Mouse (Mus musculus) embryo, embryonic 9.5 days (tissue): ENCODE measurements around the gene Arhgef9.

Experiments
- DNase-seq: peaks from one replicate; pipeline ENCODE4 v3.0.0-alpha.2; 2017; ENCODE audit errors: extremely low spot score

Gene Arhgef9

DNA sequence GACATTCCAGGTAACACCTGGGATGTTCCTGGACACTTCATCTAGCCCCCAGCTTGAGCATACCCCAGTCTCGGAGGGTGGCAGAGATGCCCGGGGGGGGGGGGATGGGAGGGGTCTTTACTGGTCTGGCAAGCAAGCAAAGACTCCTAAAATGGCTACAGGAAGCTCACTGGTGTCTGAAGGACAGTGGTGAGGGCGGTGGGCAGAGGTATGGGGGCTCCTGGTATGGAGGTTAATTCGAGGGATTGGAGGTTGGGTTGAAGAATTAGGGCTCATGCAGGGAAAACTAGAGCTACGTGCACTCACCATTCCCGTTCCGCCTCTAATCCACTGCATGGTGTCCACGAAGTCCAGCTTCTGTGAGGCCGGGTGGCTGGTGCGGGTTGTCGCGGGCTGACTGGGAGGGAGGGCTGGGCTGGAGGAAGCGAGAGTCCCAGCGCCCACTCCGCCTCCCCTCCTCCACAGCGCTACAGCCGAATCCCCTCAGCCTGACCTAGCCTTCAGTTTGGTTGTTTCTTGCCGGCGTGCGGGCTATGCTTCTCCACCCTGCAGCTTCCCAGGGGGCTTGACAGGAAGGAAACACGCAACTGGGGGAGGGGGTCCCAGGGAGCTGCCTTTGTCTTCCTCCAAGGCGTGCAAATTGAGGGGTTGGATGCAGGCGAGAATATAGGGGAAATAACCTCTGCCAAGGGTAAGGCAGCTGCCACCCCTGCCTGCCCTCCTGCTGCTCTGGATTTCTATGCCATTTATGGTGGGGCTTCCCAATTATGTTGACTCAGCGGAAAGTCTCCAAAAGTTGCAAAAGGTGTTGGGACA is at the start of gene Arhgef9:
Gene Arhgef9, minus strand, starts transcription at position 753 of the 816 bp plus-strand sequence.
- peak; percentile 31 for DNase-seq

DNA sequence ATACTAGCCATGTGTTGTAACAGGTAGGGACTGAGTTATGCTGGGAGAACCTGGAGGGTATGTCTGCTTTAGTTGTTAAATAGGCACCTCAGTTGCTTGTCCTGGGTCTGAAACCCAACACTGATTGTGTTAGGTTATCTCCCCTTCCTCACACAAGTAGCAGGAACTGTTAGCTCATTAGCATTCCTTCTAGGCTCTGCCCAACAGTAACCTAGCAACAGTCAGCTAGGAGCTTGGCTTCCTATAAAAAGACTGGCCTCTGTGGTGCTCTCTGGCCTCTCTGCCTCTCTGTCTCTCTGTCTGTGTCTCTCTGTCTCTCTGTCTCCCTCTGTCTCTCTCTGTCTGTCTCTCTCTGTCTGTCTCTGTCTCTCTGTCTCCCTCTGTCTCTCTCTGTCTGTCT is 42.2 kb upstream of the Arhgef9 start:
- no peak for DNase-seq

DNA sequence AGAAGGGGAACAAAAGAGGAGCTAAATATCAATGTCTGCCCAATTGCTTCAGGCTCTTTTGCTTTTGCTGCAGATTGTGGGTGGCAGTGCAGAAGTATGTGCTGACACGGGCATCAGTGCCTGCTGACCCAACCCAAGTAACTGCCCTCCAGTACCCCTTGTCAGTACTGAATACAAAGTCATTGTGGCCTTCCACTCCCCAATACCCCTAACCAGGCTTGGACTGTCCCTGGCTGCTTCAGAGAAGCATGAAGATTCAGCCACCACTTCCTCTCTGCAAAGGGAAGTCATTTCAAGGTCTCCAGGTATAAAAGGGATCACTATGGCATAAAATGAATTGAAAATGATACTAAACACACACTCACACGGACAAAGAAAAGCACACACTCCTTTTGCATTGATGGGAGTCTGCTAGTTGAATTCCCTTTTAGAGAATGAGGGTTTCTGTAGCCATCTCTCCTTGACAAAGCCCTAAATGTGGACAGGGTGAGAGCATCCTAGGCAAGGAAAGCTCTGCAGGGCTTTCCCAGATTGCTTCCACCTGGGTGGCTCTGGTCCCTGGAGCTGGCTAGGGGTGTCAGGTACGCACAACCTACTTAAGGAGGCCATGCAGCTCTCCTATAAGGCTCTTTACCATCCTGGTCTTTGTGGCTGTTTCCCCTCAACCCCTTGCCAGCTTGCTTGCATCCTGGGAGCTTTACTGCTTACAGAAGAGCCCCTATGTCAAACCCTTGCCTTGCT is 1.1 kb downstream of the Arhgef9 start:
- DNase-seq, result no peak

DNA sequence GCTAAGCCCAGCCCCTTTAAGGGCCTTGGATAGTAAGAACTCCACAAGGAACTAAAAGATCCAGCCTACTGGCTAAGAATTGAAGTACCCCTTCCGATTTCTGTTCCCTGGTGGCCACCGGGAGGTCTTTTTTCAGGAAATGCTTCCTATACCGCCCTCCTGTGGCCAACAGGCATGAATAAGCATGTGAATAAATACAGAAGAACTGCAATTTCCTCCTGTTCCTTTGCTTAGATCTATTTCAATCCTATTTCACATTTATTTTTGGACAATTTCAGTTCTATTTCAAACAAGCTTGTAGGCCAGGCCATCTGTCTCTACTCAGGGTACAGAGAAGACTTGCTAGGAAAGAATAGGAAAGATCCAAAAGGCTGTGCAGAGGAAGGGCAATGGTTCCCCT is 20.7 kb downstream of the Arhgef9 start:
- peak; percentile 9 for DNase-seq

DNA sequence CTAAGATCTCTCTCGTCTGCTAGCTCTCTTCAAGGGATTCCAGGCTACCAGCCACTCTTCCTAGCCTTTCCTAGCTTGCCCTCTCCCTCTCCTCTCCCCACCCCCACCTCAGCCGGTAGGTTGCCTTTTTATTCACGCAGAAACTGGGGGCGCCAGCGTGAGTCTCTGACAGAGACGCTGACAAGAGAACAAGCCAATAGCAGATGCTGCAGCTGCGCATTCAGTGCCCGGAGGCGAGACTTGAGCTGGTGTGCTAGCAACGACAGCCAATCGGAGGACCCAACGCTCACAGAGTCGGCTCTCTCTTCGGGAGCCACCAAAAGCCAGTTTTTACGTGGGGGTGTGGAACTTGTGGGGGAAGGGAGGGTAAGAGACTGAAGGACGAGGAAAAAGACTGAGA is 30.3 kb downstream of the Arhgef9 start:
- DNase-seq, result peak; percentile 73

DNA sequence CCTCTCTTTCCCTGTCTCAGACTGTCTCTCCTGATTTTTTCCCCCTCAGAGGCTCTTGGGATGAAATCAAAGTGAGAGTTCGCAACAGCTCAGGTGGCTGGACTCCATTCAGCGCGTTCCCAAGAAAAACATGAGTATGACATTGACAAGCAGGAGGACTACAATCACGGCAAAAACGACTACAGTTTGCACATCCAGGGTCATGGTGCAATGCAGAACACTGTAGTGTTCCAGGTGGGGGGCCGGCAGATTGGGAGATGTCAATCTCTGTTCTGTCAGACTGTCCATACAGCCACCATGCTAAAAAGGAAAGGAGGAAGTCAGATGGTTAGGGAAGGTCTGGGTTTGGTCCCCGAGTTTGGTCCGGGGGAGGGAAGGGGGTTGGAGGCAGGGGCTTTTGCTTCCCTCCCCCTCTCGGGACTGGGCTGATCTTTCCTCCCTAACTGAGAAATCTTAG is 31.0 kb downstream of the Arhgef9 start:
- DNase-seq, result no peak

DNA sequence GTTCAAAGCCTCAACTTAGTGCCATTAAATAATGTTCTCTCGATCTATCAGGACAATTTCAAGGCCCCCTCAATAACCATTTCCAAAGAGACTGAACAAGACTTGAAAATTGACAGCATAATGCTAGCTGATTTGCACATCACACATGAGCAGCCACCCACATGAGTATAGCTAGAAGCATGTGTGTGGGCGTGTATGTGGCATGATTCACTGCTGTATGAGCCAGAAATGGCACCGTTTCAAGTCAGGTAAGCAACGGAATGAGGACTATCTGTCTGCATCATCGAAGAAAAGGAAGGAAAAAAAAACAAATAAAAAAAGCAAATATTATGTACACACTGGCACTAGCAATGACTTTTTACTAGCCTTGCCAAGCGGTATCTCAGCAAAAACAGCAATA is 32.5 kb downstream of the Arhgef9 start:
- DNase-seq, result no peak

DNA sequence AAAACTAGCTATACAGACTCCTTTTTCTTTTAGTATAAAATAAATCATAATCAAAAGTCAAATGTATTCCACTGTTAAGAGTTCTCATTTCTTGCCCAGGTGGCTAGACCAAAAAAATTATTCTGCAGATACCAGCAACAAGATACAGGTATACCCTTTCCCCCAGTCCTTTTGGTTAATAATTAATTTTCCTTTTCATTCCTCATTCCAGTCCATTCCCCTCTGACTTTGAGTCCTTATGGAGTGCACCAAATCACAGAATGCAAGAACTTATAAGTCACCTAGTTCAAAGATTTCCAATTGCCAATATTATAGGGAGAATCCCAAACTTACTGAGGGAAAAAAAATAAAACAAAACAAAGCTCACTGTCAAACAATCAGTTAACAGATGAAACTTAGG is 33.2 kb downstream of the Arhgef9 start:
- no peak for DNase-seq

DNA sequence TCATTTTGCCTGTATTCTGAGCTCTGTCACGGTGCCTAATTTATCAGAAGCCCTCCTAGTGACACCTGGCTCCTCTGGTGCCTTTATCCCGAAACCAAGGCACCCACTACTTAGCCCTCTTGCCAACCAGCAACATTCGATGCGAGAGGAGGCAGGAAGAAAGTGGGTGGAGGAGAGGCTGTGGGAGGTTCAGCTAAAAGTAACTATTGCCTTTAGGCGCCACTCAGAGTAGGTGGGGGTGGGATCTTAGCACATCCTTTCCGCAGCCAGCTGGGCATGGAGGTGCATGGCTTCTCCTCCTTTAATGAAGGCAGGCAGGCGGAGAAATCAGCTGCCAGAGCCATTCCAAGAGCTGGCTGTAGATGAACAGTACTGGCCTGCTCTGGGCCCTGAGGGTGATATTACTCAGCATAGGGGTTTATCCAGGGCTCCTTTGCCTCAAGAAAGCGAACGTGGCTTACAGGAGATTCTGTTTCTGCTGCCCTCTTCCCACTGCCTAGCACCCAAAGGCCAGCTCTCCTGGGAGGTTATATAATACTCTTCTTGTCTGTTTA is 39.7 kb downstream of the Arhgef9 start:
- no peak for DNase-seq

DNA sequence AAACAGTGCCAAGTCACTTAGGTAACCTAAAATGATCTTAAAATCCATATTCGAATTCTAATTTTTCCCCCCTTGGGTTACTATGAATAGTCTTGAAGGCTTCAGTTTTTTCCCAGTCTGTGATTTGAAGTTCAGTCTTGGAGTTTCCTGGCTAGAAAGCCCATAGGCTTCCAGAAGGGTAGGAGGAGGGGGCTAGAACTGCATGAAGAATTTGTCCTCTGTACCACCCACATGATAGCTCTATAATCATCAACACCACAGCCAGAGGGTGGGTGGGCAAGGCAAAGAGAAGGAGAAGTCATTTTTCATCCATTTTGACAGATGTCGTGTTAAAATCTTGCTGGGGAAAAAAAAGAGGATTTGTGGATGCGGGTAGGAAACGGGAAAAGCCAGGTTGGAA is 58.0 kb downstream of the Arhgef9 start:
- DNase-seq, result no peak

DNA sequence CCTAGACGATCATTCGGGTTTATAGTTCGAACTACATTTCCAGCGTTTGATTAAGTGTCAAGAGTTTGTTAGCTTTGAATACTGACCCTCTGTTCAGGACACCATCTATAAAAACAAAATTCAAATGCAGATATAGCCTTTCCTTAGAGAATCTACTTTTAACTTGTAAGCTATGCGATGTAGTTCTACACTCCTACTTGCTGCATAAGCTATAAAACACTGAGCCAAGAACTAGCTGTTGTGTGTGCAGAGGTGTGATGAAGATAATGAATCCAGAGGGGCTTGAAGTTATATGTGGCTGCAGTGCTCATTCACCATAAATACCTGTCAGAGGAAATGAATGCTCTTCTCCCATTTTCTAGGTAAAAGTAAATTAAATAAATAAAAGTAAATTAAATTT is 63.2 kb downstream of the Arhgef9 start:
- no peak for DNase-seq

DNA sequence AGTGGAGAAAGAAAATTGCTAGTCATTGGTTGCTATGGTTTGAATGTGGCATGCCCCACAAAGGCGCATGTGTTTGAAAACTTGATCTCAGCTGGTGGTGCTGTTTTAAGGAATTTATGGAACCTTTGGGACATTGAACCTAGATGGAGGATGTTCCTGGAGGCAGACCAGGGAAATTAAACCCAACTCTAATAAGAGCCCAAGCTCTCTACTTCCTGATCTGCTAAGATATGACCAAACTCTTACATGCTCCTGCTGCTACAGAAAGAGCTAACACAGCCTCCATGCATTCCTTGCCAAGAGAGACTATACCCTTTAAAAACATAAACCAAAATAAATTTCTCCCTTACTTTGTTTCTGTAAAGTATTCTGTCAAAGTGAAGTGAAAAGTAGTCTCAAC is 63.7 kb downstream of the Arhgef9 start:
- no peak for DNase-seq

DNA sequence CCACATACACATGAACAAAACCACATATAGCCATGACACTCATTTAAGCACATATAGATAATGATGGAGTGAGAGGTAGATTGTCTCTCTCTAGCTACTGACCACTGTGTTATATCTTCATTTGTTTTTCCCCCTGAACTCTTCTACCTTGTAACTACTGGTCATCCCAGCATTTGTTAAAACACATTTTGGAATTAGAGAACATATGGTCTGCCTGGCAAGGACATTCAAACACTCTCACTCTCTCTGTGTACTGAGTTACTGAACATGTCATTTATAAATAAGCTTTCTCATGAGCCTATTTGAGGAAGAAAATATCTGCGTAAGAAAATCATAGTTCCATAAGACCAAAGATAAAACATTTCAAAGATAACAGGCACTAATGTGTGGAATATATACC is 64.9 kb downstream of the Arhgef9 start:
- no peak for DNase-seq

DNA sequence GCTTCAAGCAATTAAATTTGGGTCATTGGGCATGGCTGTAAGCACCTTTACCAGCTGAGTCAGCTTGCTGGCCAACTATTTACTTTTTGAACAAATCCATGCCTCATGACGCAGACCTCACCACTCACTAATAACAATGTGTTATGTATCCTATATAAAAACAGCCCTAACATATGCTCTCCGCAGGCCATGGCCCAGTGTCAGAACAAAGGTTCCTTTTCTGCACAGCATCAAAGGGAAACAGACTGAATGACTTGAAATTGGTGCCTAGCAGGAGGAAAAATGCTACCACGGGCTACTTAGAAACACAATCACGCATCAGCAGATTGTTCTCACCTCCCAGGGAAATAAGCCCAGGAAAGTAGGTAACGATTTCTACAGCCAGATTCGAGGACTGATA is 73.2 kb downstream of the Arhgef9 start:
- no peak for DNase-seq

DNA sequence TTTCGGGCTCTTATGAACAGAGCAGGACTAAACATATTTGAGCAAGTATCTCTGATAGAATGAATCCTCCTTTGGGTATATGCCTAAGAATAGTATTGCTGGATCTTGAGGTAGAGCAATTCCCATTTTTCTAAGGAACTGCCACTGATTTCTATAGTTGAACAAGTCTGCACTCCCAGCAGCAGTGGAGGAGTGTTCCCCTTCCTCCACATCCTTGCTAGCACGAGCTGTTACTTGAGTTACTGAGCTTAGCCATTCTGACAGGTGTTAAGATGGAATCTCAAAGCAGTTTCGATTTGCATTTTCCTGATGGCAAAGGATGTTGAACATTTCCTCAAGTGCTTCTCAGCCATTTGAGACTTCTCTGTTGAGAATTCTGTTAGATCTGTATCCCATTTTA is 92.3 kb downstream of the Arhgef9 start:
- DNase-seq, result no peak

DNA sequence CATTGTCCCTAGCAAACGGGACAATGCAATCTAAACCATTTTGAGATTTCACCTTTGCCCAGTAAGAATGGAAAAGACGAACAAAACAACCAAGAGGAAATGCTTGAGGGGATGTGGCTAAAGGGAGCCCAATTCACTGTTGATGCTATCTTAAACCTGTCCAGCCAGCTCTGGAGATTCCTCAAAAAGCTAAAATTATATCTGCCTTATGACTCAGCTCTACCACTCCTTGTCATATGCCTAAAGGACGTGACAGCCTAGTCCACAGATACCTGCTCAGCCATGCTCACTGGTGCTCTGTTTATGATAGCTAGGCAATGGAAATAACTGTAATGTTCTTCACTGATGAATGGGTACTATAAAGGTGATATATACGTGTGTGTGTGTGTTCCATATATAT is 109.0 kb downstream of the Arhgef9 start:
- DNase-seq, result no peak

DNA sequence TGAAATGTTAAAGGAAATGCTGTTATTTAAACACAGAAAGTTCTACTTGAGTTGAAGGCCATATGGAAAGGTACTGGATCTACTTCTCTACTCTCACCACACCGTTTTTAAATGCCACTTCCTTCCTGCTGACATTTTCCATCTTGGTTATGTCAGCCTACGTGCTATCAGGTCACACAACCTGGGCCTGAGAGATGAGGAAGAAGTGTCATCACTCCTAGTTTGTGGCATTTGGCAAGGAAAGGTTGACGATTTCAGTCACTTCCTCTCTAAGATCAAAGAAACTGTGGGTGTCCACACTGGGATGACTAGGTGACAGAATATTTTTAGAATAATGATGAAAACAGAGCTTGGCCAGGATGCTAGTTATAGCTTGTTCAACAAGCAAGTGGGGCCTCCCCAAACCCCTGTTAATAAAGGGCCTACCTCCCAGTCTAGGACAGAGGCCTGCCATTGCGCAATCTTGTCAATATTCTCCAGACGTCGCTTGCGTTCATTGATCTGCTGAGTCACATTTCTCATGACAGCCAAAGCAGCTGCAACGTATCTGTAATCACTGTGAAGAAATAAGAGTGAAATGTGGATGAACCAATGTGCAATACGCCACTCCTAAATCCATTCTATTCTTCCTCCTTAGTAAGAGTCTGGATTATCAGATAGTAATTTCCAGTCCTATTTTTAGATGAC is 119.5 kb downstream of the Arhgef9 start:
- no peak for DNase-seq

DNA sequence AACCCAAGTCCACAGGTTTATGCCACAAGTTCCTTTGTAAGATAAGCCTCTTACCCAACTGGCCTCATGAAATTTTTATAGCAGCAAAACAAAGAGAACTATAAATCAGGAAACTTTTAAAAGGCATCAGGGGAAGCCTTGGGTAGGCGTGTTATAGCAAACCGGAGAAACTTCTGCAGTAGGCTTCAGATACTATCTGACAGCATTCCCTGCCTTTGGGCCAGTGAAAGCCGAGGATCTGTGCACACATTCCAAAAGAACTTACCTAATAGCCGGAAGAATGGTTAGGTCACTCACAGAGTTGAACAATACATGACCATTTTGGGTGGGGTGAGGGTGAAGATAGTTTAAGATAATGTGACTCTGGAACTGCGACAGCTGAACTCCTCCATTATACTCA is 168.7 kb downstream of the Arhgef9 start:
- DNase-seq, result no peak

DNA sequence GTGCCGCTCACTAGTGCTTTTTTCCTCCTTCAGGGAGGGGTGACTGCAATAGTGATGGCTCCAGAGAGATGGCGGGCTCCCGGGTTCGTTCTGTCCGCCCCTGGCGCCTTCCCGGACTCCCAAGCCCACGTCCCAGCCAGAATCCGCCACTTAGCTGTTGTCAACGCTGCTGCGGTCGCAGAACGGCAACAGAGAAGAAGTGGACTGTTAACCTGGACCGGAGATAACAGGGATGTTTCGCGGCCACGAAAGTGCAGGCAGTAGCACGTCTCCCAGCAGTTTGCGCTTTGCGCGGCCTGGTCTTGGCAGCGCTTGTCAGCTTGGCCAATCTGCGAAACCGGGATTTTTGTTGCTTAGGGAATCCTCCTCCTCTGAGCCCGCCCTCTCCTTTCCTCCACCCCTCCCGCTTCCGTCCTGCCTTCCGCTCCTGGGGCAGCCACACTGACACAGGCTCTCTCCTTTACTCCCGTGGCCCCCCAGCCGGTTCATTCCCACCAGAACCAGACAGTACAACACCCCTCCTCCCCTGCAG is 170.2 kb downstream of the Arhgef9 start, which contains the start of gene Spin4:
Gene Spin4, minus strand, starts transcription at position 322 of the 532 bp plus-strand sequence.
- DNase-seq, result peak; percentile 78

DNA sequence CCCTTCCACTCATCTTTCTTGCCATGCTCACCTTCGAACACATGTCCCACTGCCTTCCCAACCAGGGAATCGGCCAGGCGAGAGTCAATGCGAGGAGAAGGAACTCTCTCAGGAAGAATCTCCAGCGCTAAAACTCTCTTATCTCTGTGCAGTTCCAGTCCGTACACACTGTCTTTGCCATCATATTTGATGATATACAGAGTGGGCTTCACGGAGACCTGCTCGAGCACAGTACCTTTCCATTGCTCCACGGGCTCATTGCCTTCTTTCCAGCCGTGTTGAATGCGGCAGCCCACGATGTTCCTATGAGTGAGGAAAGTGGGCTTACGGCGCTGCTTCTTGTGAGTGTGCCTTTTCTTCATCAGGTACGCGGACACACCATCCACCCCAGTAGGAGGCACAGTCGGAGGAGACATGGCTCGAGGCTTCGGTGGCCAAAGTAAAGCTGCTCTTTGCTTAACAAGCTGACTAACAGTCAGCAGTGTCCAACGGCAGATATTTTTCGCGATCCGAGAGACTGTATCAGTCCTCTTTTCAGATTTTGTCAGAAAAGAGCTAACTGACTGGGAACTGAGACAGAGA is 170.8 kb downstream of the Arhgef9 start:
- no peak for DNase-seq

DNA sequence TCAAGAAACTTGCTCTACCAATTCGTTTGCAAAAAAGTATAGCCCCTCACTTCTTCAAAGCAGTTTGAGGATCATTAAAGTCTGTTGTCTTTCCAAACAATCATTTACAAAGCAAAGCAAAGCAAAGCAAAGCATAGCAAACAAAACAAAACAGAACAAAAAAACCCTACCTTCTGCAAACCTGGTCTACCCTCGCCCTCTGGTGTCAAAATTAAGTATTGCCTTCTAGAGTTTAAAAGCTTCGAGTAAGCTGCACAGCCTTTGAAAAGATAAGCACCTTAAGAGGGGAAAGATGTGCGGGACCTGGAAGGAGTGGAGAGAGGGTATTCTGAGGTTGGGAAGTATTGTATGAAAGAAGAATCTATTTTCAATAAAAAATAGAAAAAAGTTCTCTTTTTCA is 184.6 kb downstream of the Arhgef9 start:
- DNase-seq, result peak; percentile 40
